ENCODE assay signal across 8 mouse cellular contexts in the genomic region with DNA sequence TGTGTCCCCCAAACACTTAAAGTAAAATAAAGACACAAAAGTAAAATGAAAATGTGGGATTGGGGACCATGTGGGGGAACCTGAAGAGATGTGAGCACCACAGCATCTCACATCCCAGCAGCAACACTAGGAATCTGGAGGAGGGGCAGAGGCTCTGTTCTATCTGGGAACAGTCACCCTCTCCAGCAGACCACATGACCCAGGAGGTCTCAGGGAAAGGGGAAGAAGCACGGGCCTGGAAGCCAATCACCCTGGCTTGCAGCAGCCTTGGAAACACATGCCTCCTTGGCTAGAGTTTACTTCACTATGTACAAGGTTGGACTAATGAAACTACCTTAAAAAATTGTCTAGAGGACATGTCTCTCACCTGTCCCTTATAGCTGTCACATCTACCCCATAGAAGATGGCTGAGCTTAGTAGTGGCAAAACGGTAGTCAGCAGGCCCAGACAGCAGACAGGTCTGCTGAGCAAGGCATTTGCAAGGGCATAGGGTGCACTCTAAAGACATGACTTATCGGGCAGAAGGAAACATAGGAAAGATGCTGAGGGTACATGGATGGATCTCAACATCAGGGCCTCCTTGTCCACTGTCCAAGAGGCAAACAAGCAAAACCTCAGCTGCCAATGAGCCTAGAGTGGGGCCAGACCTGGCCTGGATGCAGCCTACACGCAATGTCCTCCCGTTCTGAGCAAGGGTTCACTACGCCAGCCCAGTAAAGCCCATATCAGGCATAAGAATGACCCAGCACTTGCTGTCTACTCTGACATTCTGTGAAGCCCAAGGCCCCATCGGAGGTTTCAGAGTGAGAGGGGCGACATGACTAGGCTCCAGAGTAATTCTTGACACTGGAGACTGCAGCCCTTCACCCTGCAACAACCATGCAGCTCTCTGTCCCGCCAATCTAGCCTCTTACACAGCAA. TPM values are rescaled to one million over a fixed set of nuclear protein-coding genes. Genes with fewer than 3 reads are reported as not detected.
DNase-seq lines count a peak whose midpoint lies in the region; ATAC-seq lines count a peak whose summit lies in the region.

No protein-coding gene starts in this region.

- ATAC-seq in megakaryocyte, adult 5-6 weeks (ENCODE audit: poor library complexity, severe bottlenecking), result no peak
- ATAC-seq in heart, embryonic 12.5 days (ENCODE audit: insufficient number of reproducible peaks, low FRiP score), result peak; percentile 38
- ATAC-seq in neural tube, embryonic 13.5 days (ENCODE audit: low read depth), result no peak; the same call in 1 of the 2 replicates

- peak overlapping the region; percentile 96 for H3K4me3 ChIP-seq in megakaryocyte, embryonic 14.5 days (replicated peaks)
- peak overlapping the region; percentile 67 for H3K4me3 ChIP-seq in heart, embryonic 12.5 days
- peak overlapping the region; percentile 64 for H3K4me3 ChIP-seq in neural tube, embryonic 13.5 days

- peaks cover 75% of the 10 kb centered on the region for H3K4me1 ChIP-seq in megakaryocyte, embryonic 14.5 days
- H3K4me1 ChIP-seq in heart, embryonic 12.5 days (replicated peaks), result peaks cover 51% of the 10 kb centered on the region
- H3K4me1 ChIP-seq in neural tube, embryonic 13.5 days (replicated peaks), result peaks cover 68% of the 10 kb centered on the region

- H3K9me3 ChIP-seq in megakaryocyte, embryonic 14.5 days, result no peaks in the 10 kb centered on the region
- no peaks in the 10 kb centered on the region for H3K9me3 ChIP-seq in heart, embryonic 12.5 days (replicated peaks)
- H3K9me3 ChIP-seq in neural tube, embryonic 13.5 days, result no peaks in the 10 kb centered on the region

- peak overlapping the region; percentile 86 for H3K4me2 ChIP-seq in heart, embryonic 12.5 days
- H3K4me2 ChIP-seq in neural tube, embryonic 13.5 days, result peak overlapping the region; percentile 76

- DNase-seq in c-Kit-positive CD71-positive TER-119-negative erythroid progenitor cells, embryonic 14.5 days (ENCODE audit: low read depth), result peak; percentile 35
- DNase-seq in kidney, postnatal 10 days, result peak; percentile 24
- no peak for DNase-seq in ovary, postnatal 36 days (ENCODE audit: low spot score)
- no peak for DNase-seq in frontal cortex, postnatal 25 days (ENCODE audit: low spot score in 2 of 2)

- peak overlapping the region; percentile 81 for H3K9ac ChIP-seq in heart, embryonic 12.5 days
- peak overlapping the region; percentile 75 for H3K9ac ChIP-seq in neural tube, embryonic 13.5 days

- H3K27me3 ChIP-seq in megakaryocyte, embryonic 14.5 days (replicated peaks), result peaks cover 18% of the 10 kb centered on the region
- no peaks in the 10 kb centered on the region for H3K27me3 ChIP-seq in heart, embryonic 12.5 days (replicated peaks)
- no peaks in the 10 kb centered on the region for H3K27me3 ChIP-seq in neural tube, embryonic 13.5 days

- peaks cover 33% of the 10 kb centered on the region for H3K36me3 ChIP-seq in megakaryocyte, embryonic 14.5 days (replicated peaks; ENCODE audit: low read length)
- H3K36me3 ChIP-seq in heart, embryonic 12.5 days, result peaks cover 7% of the 10 kb centered on the region
- H3K36me3 ChIP-seq in neural tube, embryonic 13.5 days, result peaks cover 7% of the 10 kb centered on the region

- peak overlapping the region; percentile 42 for H3K27ac ChIP-seq in heart, embryonic 12.5 days (ENCODE audit: poor library complexity, severe bottlenecking)
- H3K27ac ChIP-seq in neural tube, embryonic 13.5 days (replicated peaks), result peak overlapping the region; percentile 52

- 31% methylated on average over 9 of the region's 9 CpGs for WGBS in heart, embryonic 12.5 days
- WGBS in neural tube, embryonic 13.5 days, result 41% methylated on average over 9 of the region's 9 CpGs

RNA-seq across cellular contexts. Expression of gene Tango2, which starts 5.0 kb away (rescaled TPM):
- polyA plus RNA-seq in megakaryocyte, embryonic 14.5 days (2012; ENCODE audit: insufficient read depth, low replicate concordance), result 17.3 and 33.0 TPM in 2 replicates
- 27.2 and 27.4 TPM in 2 replicates for total RNA-seq in megakaryocyte, adult 5-6 weeks (2015)
- 5.7 and 11.8 TPM in 2 replicates for total RNA-seq in megakaryocyte, adult 5-6 weeks (2017)
- 48.4 and 50.3 TPM in 2 replicates for polyA plus RNA-seq in heart, embryonic 12.5 days (2016; fragmentation: Nextera tagmentation; extraction: Ambion mirVana)
- polyA plus RNA-seq in neural tube, embryonic 13.5 days (2015; fragmentation: Nextera tagmentation; extraction: Ambion mirVana), result 74.0 and 79.5 TPM in 2 replicates

RNA-seq across cellular contexts. Expression of gene Arvcf, which starts 5.1 kb away (rescaled TPM):
- 2.6 TPM in 1 of 2 replicates, not detected in the other for polyA plus RNA-seq in megakaryocyte, embryonic 14.5 days (2012; ENCODE audit: insufficient read depth, low replicate concordance)
- total RNA-seq in megakaryocyte, adult 5-6 weeks (2015), result 0.38 and 0.68 TPM in 2 replicates
- 1.5 and 3.0 TPM in 2 replicates for total RNA-seq in megakaryocyte, adult 5-6 weeks (2017)
- 32.5 and 36.9 TPM in 2 replicates for polyA plus RNA-seq in heart, embryonic 12.5 days (2016; fragmentation: Nextera tagmentation; extraction: Ambion mirVana)
- 85.2 and 93.6 TPM in 2 replicates for polyA plus RNA-seq in neural tube, embryonic 13.5 days (2015; fragmentation: Nextera tagmentation; extraction: Ambion mirVana)

RNA-seq across cellular contexts. Expression of gene Dgcr8, which starts 53.9 kb away (rescaled TPM):
- 0.77 and 2.5 TPM in 2 replicates for polyA plus RNA-seq in megakaryocyte, embryonic 14.5 days (2012; ENCODE audit: insufficient read depth, low replicate concordance)
- total RNA-seq in megakaryocyte, adult 5-6 weeks (2015), result 23.3 and 32.1 TPM in 2 replicates
- 33.2 and 40.2 TPM in 2 replicates for total RNA-seq in megakaryocyte, adult 5-6 weeks (2017)
- polyA plus RNA-seq in heart, embryonic 12.5 days (2016; fragmentation: Nextera tagmentation; extraction: Ambion mirVana), result 24.0 and 24.9 TPM in 2 replicates
- 31.2 and 34.0 TPM in 2 replicates for polyA plus RNA-seq in neural tube, embryonic 13.5 days (2015; fragmentation: Nextera tagmentation; extraction: Ambion mirVana)

Comparison
In these comparisons a context has a peak if more than half of its experiments do, and no peak if none do; other contexts are left out.
1. DNase-seq: peak in c-Kit-positive CD71-positive TER-119-negative erythroid progenitor cells, embryonic 14.5 days (single experiment) and kidney, postnatal 10 days (single experiment); none in ovary, postnatal 36 days (single experiment) and frontal cortex, postnatal 25 days (0 of 2).
2. Peak in every context shown above with its lines, with median percentiles within 50 percentile points of each other: H3K4me3 ChIP-seq.